Mouse (Mus musculus): ENCODE results near the gene Evi5l. TPM values are rescaled to one million over a fixed set of nuclear protein-coding genes. Genes with fewer than 3 reads are reported as not detected.
"Not testable (repeated sequence)": the region's sequence is repeated elsewhere in the genome, so short reads cannot be mapped to it uniquely, and the experiment has no call there.

Evi5l gene
- polyA plus RNA-seq, 1 experiment from 2014 or later, result 35.6 TPM

- Histone ChIP-seq H3K4me2 (replicated peaks) (peak within 1 kb of the TSS; percentile 11; the same call in 1 of the 2 replicates), H3K27me3 (no peaks in the 10 kb centered on the region), H3K9ac (peak within 1 kb of the TSS; percentile 24), H3K36me3 (peaks cover 66% of the 10 kb centered on the region), H3K4me3 (no peak within 1 kb of the TSS), H3K9me3 (no peaks in the 10 kb centered on the region), H3K27ac (no peak within 1 kb of the TSS), H3K4me1 (peaks cover 22% of the 10 kb centered on the region)
- 81% methylated on average over 15 of the region's 15 CpGs for WGBS
- ATAC-seq (ENCODE audit: insufficient number of reproducible peaks, insufficient read depth, low FRiP score, low TSS enrichment), result no peak
Measured at GRCm38 (mm10) chr8:4247951-4248540, 81.7 kb downstream of the Evi5l start, which contains the start of gene Tgfbr3l. Gene Tgfbr3l (plus strand): TSS chr8:4248214.

- Histone ChIP-seq H3K4me3 (no peak overlapping the region), H3K9me3 (no peaks in the 10 kb centered on the region), H3K9ac (peak overlapping the region; percentile 24; the same call in 1 of the 2 replicates), H3K36me3 (peaks cover 55% of the 10 kb centered on the region), H3K27me3 (no peaks in the 10 kb centered on the region), H3K4me2 (replicated peaks) (peak overlapping the region; percentile 11; the same call in 1 of the 2 replicates), H3K27ac (0 out of 2 replicates have a peak overlapping the region, but pooled peaks have one; percentile 17), H3K4me1 (peaks cover 28% of the 10 kb centered on the region)
- ATAC-seq (ENCODE audit: insufficient number of reproducible peaks, insufficient read depth, low FRiP score, low TSS enrichment), result no peak
- 15% methylated on average over 29 of the region's 29 CpGs for WGBS
Measured at GRCm38 (mm10) chr8:4249213-4249612, 82.8 kb downstream of the Evi5l start.

GRCm38 (mm10) chr8:4250306-4250970, 84.1 kb downstream of the Evi5l start:
- H3K27ac ChIP-seq, result no peak overlapping the region
- no peaks in the 10 kb centered on the region for H3K27me3 ChIP-seq
- H3K4me3 ChIP-seq, result no peak overlapping the region
- H3K36me3 ChIP-seq, result peaks cover 55% of the 10 kb centered on the region
- 32% methylated on average over 26 of the region's 26 CpGs for WGBS
- peaks cover 31% of the 10 kb centered on the region for H3K4me1 ChIP-seq
- ATAC-seq (ENCODE audit: insufficient number of reproducible peaks, insufficient read depth, low FRiP score, low TSS enrichment), result no peak
- H3K9ac ChIP-seq, result no peak overlapping the region
- H3K9me3 ChIP-seq, result no peaks in the 10 kb centered on the region
- 0 out of 2 replicates have a peak overlapping the region, but pooled peaks have one; percentile 0 for H3K4me2 ChIP-seq (replicated peaks)

GRCm38 (mm10) chr8:4252116-4252760, 85.9 kb downstream of the Evi5l start:
- 0 out of 2 replicates have a peak overlapping the region, but pooled peaks have one; percentile 94 for H3K27ac ChIP-seq
- no peaks in the 10 kb centered on the region for H3K9me3 ChIP-seq
- H3K4me1 ChIP-seq, result peaks cover 34% of the 10 kb centered on the region
- peak overlapping the region; percentile 77 for H3K4me2 ChIP-seq (replicated peaks)
- peaks cover 55% of the 10 kb centered on the region for H3K36me3 ChIP-seq
- H3K27me3 ChIP-seq, result no peaks in the 10 kb centered on the region
- 46% methylated on average over 8 of the region's 8 CpGs for WGBS
- ATAC-seq (ENCODE audit: insufficient number of reproducible peaks, insufficient read depth, low FRiP score, low TSS enrichment), result no peak
- H3K9ac ChIP-seq, result peak overlapping the region; percentile 85; the same call in 1 of the 2 replicates
- peak overlapping the region; percentile 82 for H3K4me3 ChIP-seq

GRCm38 (mm10) chr8:4252934-4253841, 86.8 kb downstream of the Evi5l start, which contains the start of gene Snapc2:
Gene Snapc2 (plus strand): TSS chr8:4253080.
- Histone ChIP-seq H3K9ac (peak within 1 kb of the TSS; percentile 85), H3K27me3 (no peaks in the 10 kb centered on the region), H3K27ac (peak within 1 kb of the TSS; percentile 94), H3K4me3 (peak within 1 kb of the TSS; percentile 82), H3K9me3 (no peaks in the 10 kb centered on the region), H3K4me1 (peaks cover 44% of the 10 kb centered on the region), H3K4me2 (replicated peaks) (peak within 1 kb of the TSS; percentile 77), H3K36me3 (peaks cover 49% of the 10 kb centered on the region)
- WGBS, result 1% methylated on average over 69 of the region's 69 CpGs
- peak; percentile 80 for ATAC-seq (ENCODE audit: insufficient number of reproducible peaks, insufficient read depth, low FRiP score, low TSS enrichment)

GRCm38 (mm10) chr8:4254001-4254400, 87.6 kb downstream of the Evi5l start:
- Histone ChIP-seq H3K4me1 (peaks cover 37% of the 10 kb centered on the region), H3K27ac (0 out of 2 replicates have a peak overlapping the region, but pooled peaks have one; percentile 30), H3K4me2 (replicated peaks) (peak overlapping the region; percentile 77), H3K4me3 (peak overlapping the region; percentile 82), H3K9me3 (no peaks in the 10 kb centered on the region), H3K27me3 (no peaks in the 10 kb centered on the region), H3K9ac (no peak overlapping the region), H3K36me3 (peaks cover 42% of the 10 kb centered on the region)
- 65% methylated on average over 6 of the region's 6 CpGs for WGBS
- no peak for ATAC-seq (ENCODE audit: insufficient number of reproducible peaks, insufficient read depth, low FRiP score, low TSS enrichment)

- H3K36me3 ChIP-seq, result peaks cover 43% of the 10 kb centered on the region
- not testable (repeated sequence) for H3K9me3 ChIP-seq; H3K4me3 ChIP-seq; ATAC-seq (ENCODE audit: insufficient number of reproducible peaks, insufficient read depth, low FRiP score, low TSS enrichment); H3K4me2 ChIP-seq (replicated peaks); H3K27ac ChIP-seq; H3K27me3 ChIP-seq; H3K9ac ChIP-seq
- 92% methylated on average over 7 of the region's 7 CpGs for WGBS
- H3K4me1 ChIP-seq, result peaks cover 32% of the 10 kb centered on the region
Measured at GRCm38 (mm10) chr8:4255471-4255870, 89.1 kb downstream of the Evi5l start.

GRCm38 (mm10) chr8:4256911-4257310, 90.5 kb downstream of the Evi5l start:
- ATAC-seq (ENCODE audit: insufficient number of reproducible peaks, insufficient read depth, low FRiP score, low TSS enrichment), result no peak
- Histone ChIP-seq H3K4me1 (peaks cover 28% of the 10 kb centered on the region), H3K4me3 (peak overlapping the region; percentile 7; the same call in 1 of the 2 replicates), H3K36me3 (peaks cover 58% of the 10 kb centered on the region), H3K27ac (no peak overlapping the region), H3K4me2 (replicated peaks) (peak overlapping the region; percentile 58), H3K9ac (peak overlapping the region; percentile 89; the same call in 1 of the 2 replicates), H3K27me3 (no peaks in the 10 kb centered on the region), H3K9me3 (no peaks in the 10 kb centered on the region)
- WGBS, result 65% methylated on average over 4 of the region's 4 CpGs

- no peaks in the 10 kb centered on the region for H3K27me3 ChIP-seq
- H3K36me3 ChIP-seq, result peaks cover 62% of the 10 kb centered on the region
- peak overlapping the region; percentile 88 for H3K4me3 ChIP-seq
- WGBS, result 77% methylated on average over 4 of the region's 4 CpGs
- H3K4me1 ChIP-seq, result peaks cover 28% of the 10 kb centered on the region
- no peaks in the 10 kb centered on the region for H3K9me3 ChIP-seq
- no peak for ATAC-seq (ENCODE audit: insufficient number of reproducible peaks, insufficient read depth, low FRiP score, low TSS enrichment)
- peak overlapping the region; percentile 58 for H3K4me2 ChIP-seq (replicated peaks)
- H3K9ac ChIP-seq, result peak overlapping the region; percentile 89
- H3K27ac ChIP-seq, result no peak overlapping the region
Measured at GRCm38 (mm10) chr8:4257350-4257749, 91.0 kb downstream of the Evi5l start.

GRCm38 (mm10) chr8:4258233-4258632, 91.9 kb downstream of the Evi5l start:
- Histone ChIP-seq H3K36me3 (peaks cover 71% of the 10 kb centered on the region), H3K9ac (peak overlapping the region; percentile 89), H3K9me3 (no peaks in the 10 kb centered on the region), H3K4me1 (peaks cover 28% of the 10 kb centered on the region), H3K4me3 (peak overlapping the region; percentile 88), H3K27ac (peak overlapping the region; percentile 92), H3K27me3 (no peaks in the 10 kb centered on the region), H3K4me2 (replicated peaks) (peak overlapping the region; percentile 58)
- 1% methylated on average over 34 of the region's 35 CpGs for WGBS
- peak; percentile 54 for ATAC-seq (ENCODE audit: insufficient number of reproducible peaks, insufficient read depth, low FRiP score, low TSS enrichment)

GRCm38 (mm10) chr8:4258678-4259077, 92.3 kb downstream of the Evi5l start:
- ATAC-seq (ENCODE audit: insufficient number of reproducible peaks, insufficient read depth, low FRiP score, low TSS enrichment), result peak; percentile 64
- H3K4me1 ChIP-seq, result peaks cover 26% of the 10 kb centered on the region
- peak overlapping the region; percentile 92 for H3K27ac ChIP-seq
- H3K4me2 ChIP-seq (replicated peaks), result peak overlapping the region; percentile 58
- H3K9me3 ChIP-seq, result no peaks in the 10 kb centered on the region
- no peaks in the 10 kb centered on the region for H3K27me3 ChIP-seq
- peak overlapping the region; percentile 88 for H3K4me3 ChIP-seq
- H3K9ac ChIP-seq, result peak overlapping the region; percentile 89
- peaks cover 74% of the 10 kb centered on the region for H3K36me3 ChIP-seq
- under 1% methylated on average over 32 of the region's 32 CpGs for WGBS

All from embryonic facial prominence, embryonic 12.5 days (tissue).